Mouse (Mus musculus): ENCODE results near the gene Tnni1.

Tnni1 gene

GRCm38 (mm10) chr1:135767324-135767890 lies 11.8 kb upstream of the Tnni1 start:
- DNase-seq (ENCODE audit: low spot score in 2 of 2): no peak

DNA sequence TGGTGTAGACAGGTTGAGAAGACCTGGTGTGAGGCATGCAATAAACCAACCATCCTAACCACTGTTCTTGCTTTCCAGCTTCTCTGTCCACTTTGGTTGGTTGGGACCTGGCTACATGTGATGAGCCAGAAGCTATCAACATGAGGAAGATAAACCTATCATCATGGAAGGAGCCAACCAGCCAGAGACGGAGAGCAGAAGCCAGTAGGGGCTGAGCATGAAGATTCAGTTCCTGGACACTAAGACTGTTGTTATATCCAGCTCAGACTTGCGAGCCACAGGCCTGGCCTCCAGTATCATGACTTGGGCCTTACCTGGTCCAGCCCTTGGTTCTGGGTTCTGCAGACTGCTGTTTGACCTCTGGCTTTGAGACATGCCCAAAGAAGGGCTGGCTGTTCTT lies 10.8 kb upstream of the Tnni1 start:
- DNase-seq (ENCODE audit: low spot score in 2 of 2): no peak

DNA sequence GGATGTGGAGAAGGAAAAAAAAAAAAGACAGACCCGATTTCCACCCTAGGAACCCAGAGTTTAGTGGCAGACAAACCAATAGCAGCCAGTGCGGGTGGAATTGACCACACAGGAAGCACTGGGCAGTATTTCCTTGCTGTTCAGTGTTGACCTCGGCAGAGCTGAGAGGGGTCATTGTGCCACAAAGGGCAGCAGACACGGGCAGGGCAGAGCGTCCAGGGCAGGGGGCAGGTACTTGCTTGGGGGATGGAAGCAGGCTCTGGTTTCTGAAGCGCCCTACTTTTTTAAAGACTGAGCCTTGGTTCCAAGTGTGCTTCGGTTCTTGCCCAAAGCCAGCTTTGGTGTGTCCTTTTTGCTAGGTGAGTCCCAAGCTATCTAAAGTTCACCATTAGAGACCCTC lies 9.0 kb upstream of the Tnni1 start:
- DNase-seq (ENCODE audit: low spot score in 2 of 2): no peak

GRCm38 (mm10) chr1:135770896-135771572 lies 8.2 kb upstream of the Tnni1 start:
- no peak for DNase-seq (ENCODE audit: low spot score in 2 of 2)

DNA sequence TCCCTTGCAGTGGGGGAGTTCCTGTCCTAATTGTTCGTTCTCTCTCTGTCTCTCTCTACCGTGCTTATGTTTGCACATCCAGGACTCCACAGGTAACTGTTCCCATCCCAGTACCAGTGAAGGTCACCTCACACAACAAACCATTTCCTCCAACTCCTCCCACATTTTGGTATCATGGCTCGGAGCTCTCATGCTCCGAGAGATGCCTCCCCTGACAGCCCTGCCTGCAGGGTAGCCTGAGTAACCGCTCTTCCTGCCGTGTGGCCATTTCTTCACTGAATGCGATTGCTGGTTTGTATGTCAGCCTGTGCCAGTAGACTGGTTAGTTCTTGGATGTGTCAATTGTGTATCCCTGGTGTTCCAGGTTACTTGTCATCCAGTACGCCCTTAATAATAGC lies 7.7 kb upstream of the Tnni1 start:
- DNase-seq (ENCODE audit: low spot score in 2 of 2): no peak

- no peak for DNase-seq (ENCODE audit: low spot score in 2 of 2)
Observed at GRCm38 (mm10) chr1:135776596-135776995, 2.6 kb upstream of the Tnni1 start.

DNA sequence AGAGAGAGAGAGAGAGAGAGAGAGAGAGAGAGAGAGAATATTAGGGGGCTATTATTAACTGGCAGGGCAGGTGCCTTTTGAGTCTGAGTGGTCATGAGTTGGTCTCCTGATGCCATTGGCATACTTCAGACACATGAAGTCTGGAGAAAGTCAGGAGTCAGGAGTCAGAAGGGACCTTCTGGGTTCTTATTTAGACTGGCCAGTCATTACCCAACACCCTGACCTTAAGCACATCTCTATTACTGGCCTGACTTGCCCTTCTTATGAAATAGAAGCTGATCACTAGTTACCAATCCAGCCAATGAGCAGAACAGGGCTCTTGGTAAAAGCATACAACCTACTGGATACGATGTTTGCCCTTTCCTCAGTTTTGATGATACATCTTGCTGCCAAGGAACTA lies 2.2 kb upstream of the Tnni1 start:
- no peak for DNase-seq (ENCODE audit: low spot score in 2 of 2)

GRCm38 (mm10) chr1:135780649-135781048 lies 1.4 kb downstream of the Tnni1 start:
- no peak for DNase-seq (ENCODE audit: low spot score in 2 of 2)

- DNase-seq (ENCODE audit: low spot score in 2 of 2): peak in 1 of 2 experiments; percentile 60
Observed at GRCm38 (mm10) chr1:135781220-135781619, 2.0 kb downstream of the Tnni1 start.

- no peak for DNase-seq (ENCODE audit: low spot score in 2 of 2)
Observed at GRCm38 (mm10) chr1:135782816-135783215, 3.6 kb downstream of the Tnni1 start.

- peak; percentile 57 to 89 for DNase-seq (ENCODE audit: low spot score in 2 of 2)
Observed at GRCm38 (mm10) chr1:135787799-135788198, 8.6 kb downstream of the Tnni1 start.

DNA sequence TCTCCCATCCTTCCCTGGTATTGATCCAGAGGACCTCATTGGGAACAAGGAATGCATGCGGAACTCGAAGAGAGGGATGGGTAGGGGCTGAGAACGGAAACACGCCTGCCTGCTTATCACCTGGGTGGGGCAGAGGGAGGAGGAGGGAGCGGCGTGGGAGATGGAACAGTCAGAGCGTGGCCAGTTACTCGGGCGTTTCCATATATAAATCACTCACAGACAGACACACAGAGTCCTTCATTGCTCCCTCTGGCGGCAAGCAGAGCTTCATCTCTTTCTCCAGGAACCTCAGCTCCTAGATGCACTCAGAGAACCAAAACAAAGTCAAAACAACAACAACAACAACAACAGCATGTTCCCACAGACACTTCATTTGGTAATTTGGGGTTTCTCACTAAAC lies 9.5 kb downstream of the Tnni1 start:
- peak in 1 of 2 experiments; percentile 65 for DNase-seq (ENCODE audit: low spot score in 2 of 2)

GRCm38 (mm10) chr1:135789815-135790214 lies 10.6 kb downstream of the Tnni1 start:
- DNase-seq (ENCODE audit: low spot score in 2 of 2): peak; percentile 50 to 87

GRCm38 (mm10) chr1:135792143-135792939 lies 13.1 kb downstream of the Tnni1 start:
- no peak for DNase-seq (ENCODE audit: low spot score in 2 of 2)

- no peak for DNase-seq (ENCODE audit: low spot score in 2 of 2)
Observed at GRCm38 (mm10) chr1:135793370-135794215, 14.4 kb downstream of the Tnni1 start.

- DNase-seq (ENCODE audit: low spot score in 2 of 2): no peak
Observed at GRCm38 (mm10) chr1:135794216-135795134, 15.2 kb downstream of the Tnni1 start.

- no peak for DNase-seq (ENCODE audit: low spot score in 2 of 2)
Observed at GRCm38 (mm10) chr1:135798492-135798891, 19.3 kb downstream of the Tnni1 start.

DNA sequence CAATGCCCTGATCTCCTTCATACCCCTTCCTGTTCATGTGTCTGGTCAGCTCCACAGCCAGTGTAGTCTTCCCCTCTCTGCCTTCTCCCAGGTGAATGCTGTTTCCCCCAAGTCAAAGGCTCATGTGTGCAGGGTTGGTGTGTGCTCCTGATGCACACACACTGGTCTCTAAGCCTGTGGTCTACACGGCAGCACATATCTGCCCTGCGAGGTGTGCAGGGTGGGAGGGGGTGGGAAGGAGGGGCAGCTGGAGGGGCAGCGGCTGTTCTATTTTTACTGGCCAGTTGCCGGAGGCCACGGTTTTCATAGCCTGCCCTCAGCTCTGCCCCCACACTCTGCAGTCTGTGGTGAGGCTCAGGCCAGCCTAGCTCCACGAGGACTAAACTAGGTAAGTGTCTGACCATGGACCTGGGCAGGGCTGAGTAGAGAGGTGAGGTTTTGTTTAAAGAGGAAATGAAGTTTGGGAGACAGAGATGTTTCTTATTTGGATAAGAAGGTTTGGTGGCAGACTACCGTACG lies 19.9 kb downstream of the Tnni1 start:
- no peak for DNase-seq (ENCODE audit: low spot score in 2 of 2)

DNA sequence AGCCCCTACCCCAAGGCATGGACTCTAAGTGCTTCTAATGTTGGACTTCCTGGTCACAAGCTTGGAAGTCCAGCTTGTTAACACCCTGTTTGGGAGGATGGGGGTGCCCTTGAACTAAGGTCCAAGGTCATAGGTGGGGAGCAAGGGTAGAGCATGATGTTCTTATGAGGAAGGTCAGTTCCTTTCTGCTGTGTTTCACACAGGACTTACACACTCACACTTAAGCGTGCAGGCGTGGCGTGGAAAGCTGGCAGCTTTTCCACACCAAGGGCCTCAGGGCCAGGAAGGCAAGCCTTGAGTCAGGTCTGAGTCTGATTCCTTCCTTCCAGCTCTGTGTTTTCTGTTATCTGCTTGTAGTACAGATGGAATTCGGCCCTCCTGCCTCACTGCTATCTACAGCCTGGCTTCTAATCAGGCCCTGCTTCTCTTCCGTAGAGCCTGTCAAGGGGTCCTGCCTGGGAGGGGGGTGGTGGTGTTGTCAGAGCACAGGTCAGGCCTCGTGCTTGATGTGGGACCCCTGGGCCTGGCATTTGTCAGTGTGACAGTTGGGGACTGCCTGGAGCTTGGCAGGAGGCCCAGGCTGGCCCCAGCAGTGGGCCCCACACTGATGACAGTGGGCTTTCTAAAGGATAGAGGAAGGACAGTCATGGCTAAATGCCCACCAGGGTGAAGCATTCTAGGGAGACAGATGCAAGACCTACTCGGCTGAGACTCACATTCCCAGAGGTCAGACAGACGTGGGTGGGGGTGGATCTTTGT lies 21.1 kb downstream of the Tnni1 start:
- DNase-seq (ENCODE audit: low spot score in 2 of 2): no peak

GRCm38 (mm10) chr1:135807546-135807945 lies 28.3 kb downstream of the Tnni1 start:
- peak; percentile 31 to 42 for DNase-seq (ENCODE audit: low spot score in 2 of 2)

Measured in thymus, postnatal 10 days (tissue).